Mouse (Mus musculus) bone marrow, adult 2 months (tissue): Measurements from ENCODE around the gene Dnaic1.

Experiments used
- CTCF ChIP-seq: fragments of 200-500 bp; IDR thresholded peaks from 2 replicates; pipeline ENCODE4 v1.5.1; 2011; ENCODE audit warnings: low read length, control low read depth; ENCODE audit not compliant: control insufficient read depth, insufficient read depth
- POLR2A ChIP-seq: fragments of 200-500 bp; IDR thresholded peaks from 2 replicates; pipeline ENCODE4 v1.6.1; 2011; ENCODE audit warnings: low read depth, mild to moderate bottlenecking, control low read depth, low read length, borderline replicate concordance; ENCODE audit not compliant: control insufficient read depth

DNA sequence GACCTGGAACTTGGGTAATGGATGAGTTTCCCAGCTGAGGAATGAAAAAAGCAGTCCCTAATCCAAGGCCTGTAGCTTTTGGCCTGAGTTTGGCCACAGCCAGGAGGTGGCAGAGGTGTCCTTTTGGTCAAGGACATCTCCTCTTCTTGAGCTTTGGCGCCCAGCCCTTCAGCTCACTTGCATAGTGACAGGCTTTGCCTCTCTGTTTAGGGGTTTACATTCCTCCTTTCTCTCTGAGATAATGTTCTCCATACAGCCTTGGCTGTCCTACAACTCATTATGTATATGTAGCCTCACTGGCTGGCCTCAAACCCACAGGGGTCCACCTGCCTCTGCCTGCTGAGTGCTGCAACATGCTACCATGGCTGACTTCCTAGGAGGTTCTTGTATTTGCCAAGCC is 22.5 kb upstream of the Dnaic1 start:
- TF ChIP-seq POLR2A (no peak), CTCF (no peak)
